Mouse (Mus musculus) heart, adult 2 months (tissue): ENCODE results near the gene A230050P20Rik.

Source experiments
- CTCF ChIP-seq: fragments of 200-600 bp; IDR thresholded peaks from 2 replicates; pipeline ENCODE4 v1.8.1; 2022; ENCODE audit warnings: antibody characterized with exemption, mild to moderate bottlenecking, moderate library complexity
- EP300 ChIP-seq: fragments of 200-500 bp; IDR thresholded peaks from 2 replicates; pipeline ENCODE4 v1.6.1; 2011; ENCODE audit warnings: low read depth, low read length, control low read depth; ENCODE audit not compliant: insufficient read depth
- POLR2A ChIP-seq: fragments of 200-500 bp; IDR thresholded peaks from 2 replicates; pipeline ENCODE4 v1.6.1; 2011; ENCODE audit warnings: mild to moderate bottlenecking, low read depth, low read length, control low read depth; ENCODE audit not compliant: insufficient read depth

GRCm38 (mm10) chr9:20878041-20878709, 9.7 kb downstream of the A230050P20Rik start:
- TF ChIP-seq CTCF: peak; percentile 90
- TF ChIP-seq POLR2A: peak; percentile 89
- peak; percentile 44; the same call in 1 of the 2 replicates for TF ChIP-seq EP300
